Mouse (Mus musculus): Measurements from ENCODE around the gene Mical2. TPM values are rescaled to one million over a fixed set of nuclear protein-coding genes. Genes with fewer than 3 reads are reported as not detected.
A peak's percentile ranks its signal among the peaks of the same experiment; 100 is the strongest.

The Mical2 gene
- polyA plus RNA-seq, 1 experiment from 2014 or later: 128 TPM

GRCm38 (mm10) chr7:112273451-112273850, 47.8 kb downstream of the Mical2 start:
- Histone ChIP-seq H3K27me3 (ENCODE audit: control insufficient read depth, insufficient read depth, low read length) (no peaks in the 10 kb centered on the region), H3K9me3 (replicated peaks; ENCODE audit: control insufficient read depth, low read length) (no peaks in the 10 kb centered on the region), H3K36me3 (ENCODE audit: control insufficient read depth, insufficient read depth) (peaks cover 22% of the 10 kb centered on the region), H3K9ac (ENCODE audit: low read length) (peak overlapping the region; percentile 45), H3K27ac (ENCODE audit: low read length) (peak overlapping the region; percentile 94), H3K4me1 (ENCODE audit: control insufficient read depth, insufficient read depth, low read length) (peaks cover 95% of the 10 kb centered on the region), H3K4me3 (ENCODE audit: low read length) (no peak overlapping the region), H3K4me2 (ENCODE audit: low read depth, low read length) (no peak overlapping the region)
- WGBS: 33% methylated on average over 6 of the region's 6 CpGs
- no peak for ATAC-seq (replicated peaks; ENCODE audit: extremely low read depth, insufficient read depth, low FRiP score)

GRCm38 (mm10) chr7:112274611-112275010, 49.0 kb downstream of the Mical2 start:
- ATAC-seq (replicated peaks; ENCODE audit: extremely low read depth, insufficient read depth, low FRiP score): no peak
- Histone ChIP-seq H3K27ac (ENCODE audit: low read length) (peak overlapping the region; percentile 94), H3K36me3 (ENCODE audit: control insufficient read depth, insufficient read depth) (peaks cover 22% of the 10 kb centered on the region), H3K4me1 (ENCODE audit: control insufficient read depth, insufficient read depth, low read length) (peaks cover 95% of the 10 kb centered on the region), H3K9ac (ENCODE audit: low read length) (peak overlapping the region; percentile 55), H3K4me2 (ENCODE audit: low read depth, low read length) (no peak overlapping the region), H3K4me3 (ENCODE audit: low read length) (no peak overlapping the region), H3K9me3 (replicated peaks; ENCODE audit: control insufficient read depth, low read length) (no peaks in the 10 kb centered on the region), H3K27me3 (ENCODE audit: control insufficient read depth, insufficient read depth, low read length) (no peaks in the 10 kb centered on the region)
- 67% methylated on average over 2 of the region's 2 CpGs for WGBS

GRCm38 (mm10) chr7:112275093-112275492, 49.4 kb downstream of the Mical2 start:
- H3K4me3 ChIP-seq (ENCODE audit: low read length): no peak overlapping the region
- peaks cover 22% of the 10 kb centered on the region for H3K36me3 ChIP-seq (ENCODE audit: control insufficient read depth, insufficient read depth)
- H3K9ac ChIP-seq (ENCODE audit: low read length): peak overlapping the region; percentile 55
- WGBS: 41% methylated on average over 3 of the region's 3 CpGs
- ATAC-seq (replicated peaks; ENCODE audit: extremely low read depth, insufficient read depth, low FRiP score): no peak
- peak overlapping the region; percentile 94 for H3K27ac ChIP-seq (ENCODE audit: low read length)
- H3K4me2 ChIP-seq (ENCODE audit: low read depth, low read length): no peak overlapping the region
- no peaks in the 10 kb centered on the region for H3K9me3 ChIP-seq (replicated peaks; ENCODE audit: control insufficient read depth, low read length)
- H3K27me3 ChIP-seq (ENCODE audit: control insufficient read depth, insufficient read depth, low read length): no peaks in the 10 kb centered on the region
- H3K4me1 ChIP-seq (ENCODE audit: control insufficient read depth, insufficient read depth, low read length): peaks cover 95% of the 10 kb centered on the region

GRCm38 (mm10) chr7:112275883-112276282, 50.2 kb downstream of the Mical2 start:
- Histone ChIP-seq H3K4me3 (ENCODE audit: low read length) (no peak overlapping the region), H3K27ac (ENCODE audit: low read length) (peak overlapping the region; percentile 94), H3K4me1 (ENCODE audit: control insufficient read depth, insufficient read depth, low read length) (peaks cover 94% of the 10 kb centered on the region), H3K9ac (ENCODE audit: low read length) (peak overlapping the region; percentile 65), H3K9me3 (replicated peaks; ENCODE audit: control insufficient read depth, low read length) (no peaks in the 10 kb centered on the region), H3K4me2 (ENCODE audit: low read depth, low read length) (no peak overlapping the region), H3K27me3 (ENCODE audit: control insufficient read depth, insufficient read depth, low read length) (no peaks in the 10 kb centered on the region), H3K36me3 (ENCODE audit: control insufficient read depth, insufficient read depth) (peaks cover 22% of the 10 kb centered on the region)
- ATAC-seq (replicated peaks; ENCODE audit: extremely low read depth, insufficient read depth, low FRiP score): no peak
- WGBS: 30% methylated on average over 2 of the region's 2 CpGs

- Histone ChIP-seq H3K36me3 (ENCODE audit: control insufficient read depth, insufficient read depth) (peaks cover 14% of the 10 kb centered on the region), H3K4me1 (ENCODE audit: control insufficient read depth, insufficient read depth, low read length) (peaks cover 95% of the 10 kb centered on the region), H3K9ac (ENCODE audit: low read length) (peak overlapping the region; percentile 65), H3K4me3 (ENCODE audit: low read length) (no peak overlapping the region), H3K27ac (ENCODE audit: low read length) (peak overlapping the region; percentile 94), H3K27me3 (ENCODE audit: control insufficient read depth, insufficient read depth, low read length) (no peaks in the 10 kb centered on the region), H3K9me3 (replicated peaks; ENCODE audit: control insufficient read depth, low read length) (no peaks in the 10 kb centered on the region), H3K4me2 (ENCODE audit: low read depth, low read length) (peak overlapping the region; percentile 27; the same call in 1 of the 2 replicates)
- ATAC-seq (replicated peaks; ENCODE audit: extremely low read depth, insufficient read depth, low FRiP score): peak; percentile 87
- 23% methylated on average over 4 of the region's 4 CpGs for WGBS
These were observed 51.2 kb downstream of the Mical2 start for GRCm38 (mm10) chr7:112276823-112277222.

GRCm38 (mm10) chr7:112278648-112279047, 53.0 kb downstream of the Mical2 start:
- no peak overlapping the region for H3K4me3 ChIP-seq (ENCODE audit: low read length)
- H3K4me1 ChIP-seq (ENCODE audit: control insufficient read depth, insufficient read depth, low read length): peaks cover 86% of the 10 kb centered on the region
- H3K27ac ChIP-seq (ENCODE audit: low read length): peak overlapping the region; percentile 86
- no peak overlapping the region for H3K4me2 ChIP-seq (ENCODE audit: low read depth, low read length)
- H3K27me3 ChIP-seq (ENCODE audit: control insufficient read depth, insufficient read depth, low read length): no peaks in the 10 kb centered on the region
- H3K36me3 ChIP-seq (ENCODE audit: control insufficient read depth, insufficient read depth): peaks cover 14% of the 10 kb centered on the region
- no peaks in the 10 kb centered on the region for H3K9me3 ChIP-seq (replicated peaks; ENCODE audit: control insufficient read depth, low read length)
- peak overlapping the region; percentile 58 for H3K9ac ChIP-seq (ENCODE audit: low read length)
- ATAC-seq (replicated peaks; ENCODE audit: extremely low read depth, insufficient read depth, low FRiP score): no peak
- 36% methylated on average over 4 of the region's 4 CpGs for WGBS

- WGBS: 23% methylated on average over 3 of the region's 3 CpGs
- H3K27me3 ChIP-seq (ENCODE audit: control insufficient read depth, insufficient read depth, low read length): no peaks in the 10 kb centered on the region
- no peak overlapping the region for H3K4me2 ChIP-seq (ENCODE audit: low read depth, low read length)
- peak overlapping the region; percentile 86 for H3K27ac ChIP-seq (ENCODE audit: low read length)
- peaks cover 84% of the 10 kb centered on the region for H3K4me1 ChIP-seq (ENCODE audit: control insufficient read depth, insufficient read depth, low read length)
- H3K9ac ChIP-seq (ENCODE audit: low read length): no peak overlapping the region
- H3K4me3 ChIP-seq (ENCODE audit: low read length): no peak overlapping the region
- H3K36me3 ChIP-seq (ENCODE audit: control insufficient read depth, insufficient read depth): peaks cover 5% of the 10 kb centered on the region; the same call in 1 of the 2 replicates
- no peaks in the 10 kb centered on the region for H3K9me3 ChIP-seq (replicated peaks; ENCODE audit: control insufficient read depth, low read length)
- ATAC-seq (replicated peaks; ENCODE audit: extremely low read depth, insufficient read depth, low FRiP score): 0 out of 2 replicates have a peak, but pooled peaks have one; percentile 4
These were observed 54.8 kb downstream of the Mical2 start for GRCm38 (mm10) chr7:112280474-112280873.

- Histone ChIP-seq H3K36me3 (ENCODE audit: control insufficient read depth, insufficient read depth) (peaks cover 7% of the 10 kb centered on the region; the same call in 1 of the 2 replicates), H3K4me1 (ENCODE audit: control insufficient read depth, insufficient read depth, low read length) (peaks cover 86% of the 10 kb centered on the region), H3K4me3 (ENCODE audit: low read length) (no peak overlapping the region), H3K27me3 (ENCODE audit: control insufficient read depth, insufficient read depth, low read length) (no peaks in the 10 kb centered on the region), H3K9me3 (replicated peaks; ENCODE audit: control insufficient read depth, low read length) (no peaks in the 10 kb centered on the region), H3K27ac (ENCODE audit: low read length) (peak overlapping the region; percentile 21; the same call in 1 of the 2 replicates), H3K9ac (ENCODE audit: low read length) (no peak overlapping the region), H3K4me2 (ENCODE audit: low read depth, low read length) (no peak overlapping the region)
- WGBS: 71% methylated on average over 9 of the region's 9 CpGs
- ATAC-seq (replicated peaks; ENCODE audit: extremely low read depth, insufficient read depth, low FRiP score): no peak
These were observed 58.1 kb downstream of the Mical2 start for GRCm38 (mm10) chr7:112283606-112284310.

GRCm38 (mm10) chr7:112285573-112285972, 59.9 kb downstream of the Mical2 start:
- peaks cover 86% of the 10 kb centered on the region for H3K4me1 ChIP-seq (ENCODE audit: control insufficient read depth, insufficient read depth, low read length)
- no peak overlapping the region for H3K9ac ChIP-seq (ENCODE audit: low read length)
- no peak overlapping the region for H3K4me2 ChIP-seq (ENCODE audit: low read depth, low read length)
- peak overlapping the region; percentile 75 for H3K27ac ChIP-seq (ENCODE audit: low read length)
- H3K9me3 ChIP-seq (replicated peaks; ENCODE audit: control insufficient read depth, low read length): no peaks in the 10 kb centered on the region
- no peak overlapping the region for H3K4me3 ChIP-seq (ENCODE audit: low read length)
- WGBS: 76% methylated on average over 8 of the region's 8 CpGs
- no peaks in the 10 kb centered on the region for H3K27me3 ChIP-seq (ENCODE audit: control insufficient read depth, insufficient read depth, low read length)
- ATAC-seq (replicated peaks; ENCODE audit: extremely low read depth, insufficient read depth, low FRiP score): no peak
- H3K36me3 ChIP-seq (ENCODE audit: control insufficient read depth, insufficient read depth): peaks cover 7% of the 10 kb centered on the region; the same call in 1 of the 2 replicates

Data from heart, embryonic 16.5 days (tissue).